Mouse (Mus musculus): Measurements from ENCODE around the gene Cbarp. TPM values are rescaled to one million over a fixed set of nuclear protein-coding genes. Genes with fewer than 3 reads are reported as not detected.

Gene Cbarp
- polyA plus RNA-seq, 1 experiment from 2014 or later, result 0.65 TPM

DNA sequence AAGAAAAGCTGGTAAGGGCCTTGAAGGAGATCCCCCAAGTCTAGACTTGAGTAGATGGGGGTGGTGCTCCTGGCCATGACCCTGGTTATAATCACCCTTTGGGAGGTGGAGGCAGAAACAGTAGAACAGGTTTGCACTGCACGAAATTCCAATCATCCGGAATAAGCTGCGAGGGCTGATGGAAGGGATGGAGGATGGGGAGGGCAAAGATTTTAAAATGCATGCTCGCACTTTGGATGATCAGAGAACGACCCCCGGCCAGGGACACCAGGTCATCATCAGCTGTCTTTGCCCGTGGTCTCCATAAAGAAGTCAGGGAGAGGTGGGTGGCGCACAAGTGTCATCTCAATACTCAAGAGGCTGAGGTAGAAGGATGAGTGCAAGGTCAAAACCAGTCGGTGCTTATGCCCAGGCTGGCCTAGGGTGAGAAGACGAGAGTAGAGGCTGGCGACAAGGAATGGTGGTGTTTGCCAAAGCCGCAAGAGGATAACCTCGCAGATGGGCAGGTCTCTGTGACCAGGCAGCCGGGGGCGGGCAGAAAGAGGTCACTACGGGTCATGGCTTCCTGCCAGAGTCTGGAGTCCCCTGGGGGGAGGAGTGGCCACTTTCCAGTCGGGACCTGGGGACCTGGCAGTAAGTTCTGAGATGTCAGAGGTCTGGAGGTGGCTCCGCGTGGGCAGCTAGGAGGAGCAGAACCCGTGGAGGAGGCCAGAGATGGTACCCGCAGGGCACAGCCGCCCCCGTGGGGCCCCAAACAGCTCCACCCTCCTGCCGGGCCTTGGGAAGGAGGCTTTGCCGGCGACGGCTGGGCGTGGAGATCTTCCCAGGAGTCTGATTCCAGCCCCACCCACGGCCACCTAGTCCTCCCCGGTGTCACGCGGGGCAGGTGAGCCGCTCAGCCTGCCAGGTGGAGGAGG, 20.1 kb upstream of the Cbarp start:
- Histone ChIP-seq H3K36me3 (ENCODE audit: control insufficient read depth, insufficient read depth) (peaks cover 19% of the 10 kb centered on the region), H3K4me1 (ENCODE audit: control insufficient read depth, low read depth, low read length) (peaks cover 92% of the 10 kb centered on the region), H3K9ac (ENCODE audit: low read depth, low read length) (peak overlapping the region; percentile 64), H3K4me3 (ENCODE audit: low read depth, low read length) (peak overlapping the region; percentile 68), H3K27me3 (ENCODE audit: control insufficient read depth, insufficient read depth, low read depth, low read length) (no peaks in the 10 kb centered on the region), H3K4me2 (ENCODE audit: low read depth, low read length) (peak overlapping the region; percentile 89), H3K27ac (ENCODE audit: low read length) (peak overlapping the region; percentile 90), H3K9me3 (replicated peaks; ENCODE audit: control insufficient read depth, low read length) (no peaks in the 10 kb centered on the region)
- WGBS (ENCODE audit: insufficient replicate concordance), result 2% methylated on average over 33 of the region's 33 CpGs
- ATAC-seq (ENCODE audit: low read depth), result peak; percentile 37

DNA sequence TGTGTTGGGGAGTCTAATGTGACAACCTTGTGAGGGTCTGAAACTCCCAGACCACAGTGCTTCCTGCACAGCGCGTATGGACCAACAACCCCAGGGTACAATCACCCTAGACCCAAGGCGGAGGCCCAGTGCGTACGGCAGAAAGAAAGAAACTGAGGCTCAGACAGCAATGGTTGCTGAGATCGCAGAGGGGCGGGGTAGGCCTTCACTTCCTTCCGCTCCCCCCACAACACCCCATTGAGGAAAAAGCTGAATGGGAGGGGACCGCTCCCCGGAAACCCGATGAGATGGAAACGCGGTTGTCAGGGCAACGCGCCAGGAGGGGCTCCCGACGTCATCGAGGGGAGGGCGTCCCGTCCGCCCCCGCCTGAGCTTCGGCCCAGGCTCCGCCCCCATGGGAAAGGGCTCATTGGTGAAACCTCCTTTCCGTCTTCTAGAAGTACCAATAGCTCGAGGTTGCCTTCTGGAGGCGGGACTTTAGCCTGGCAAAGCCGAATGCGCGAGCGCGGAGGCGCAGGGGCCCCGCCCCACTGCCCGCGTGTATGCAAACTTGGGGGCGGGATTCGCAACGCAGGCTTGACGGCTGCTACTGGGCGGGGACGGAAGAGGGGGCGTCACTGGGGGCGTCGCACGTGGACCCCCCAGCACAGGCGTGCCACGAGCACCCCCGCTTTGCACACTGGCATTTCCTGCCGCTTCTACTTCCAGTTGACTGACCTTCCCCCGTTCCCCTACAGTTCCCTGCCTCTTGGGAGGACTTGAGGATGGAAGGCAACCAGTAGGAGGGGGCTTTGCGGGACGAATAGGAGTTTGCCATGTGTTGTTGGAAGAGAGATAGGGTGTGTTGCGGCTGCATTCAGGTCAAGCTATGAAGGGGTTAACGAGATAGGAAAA, 19.2 kb upstream of the Cbarp start:
- peaks cover 28% of the 10 kb centered on the region for H3K36me3 ChIP-seq (ENCODE audit: control insufficient read depth, insufficient read depth)
- H3K4me1 ChIP-seq (ENCODE audit: control insufficient read depth, low read depth, low read length), result peaks cover 92% of the 10 kb centered on the region
- H3K4me3 ChIP-seq (ENCODE audit: low read depth, low read length), result peak overlapping the region; percentile 68
- H3K27me3 ChIP-seq (ENCODE audit: control insufficient read depth, insufficient read depth, low read depth, low read length), result no peaks in the 10 kb centered on the region
- ATAC-seq (ENCODE audit: low read depth), result peak; percentile 81
- under 1% methylated on average over 55 of the region's 55 CpGs for WGBS (ENCODE audit: insufficient replicate concordance)
- H3K4me2 ChIP-seq (ENCODE audit: low read depth, low read length), result peak overlapping the region; percentile 89
- no peaks in the 10 kb centered on the region for H3K9me3 ChIP-seq (replicated peaks; ENCODE audit: control insufficient read depth, low read length)
- H3K27ac ChIP-seq (ENCODE audit: low read length), result peak overlapping the region; percentile 90
- peak overlapping the region; percentile 64 for H3K9ac ChIP-seq (ENCODE audit: low read depth, low read length)

DNA sequence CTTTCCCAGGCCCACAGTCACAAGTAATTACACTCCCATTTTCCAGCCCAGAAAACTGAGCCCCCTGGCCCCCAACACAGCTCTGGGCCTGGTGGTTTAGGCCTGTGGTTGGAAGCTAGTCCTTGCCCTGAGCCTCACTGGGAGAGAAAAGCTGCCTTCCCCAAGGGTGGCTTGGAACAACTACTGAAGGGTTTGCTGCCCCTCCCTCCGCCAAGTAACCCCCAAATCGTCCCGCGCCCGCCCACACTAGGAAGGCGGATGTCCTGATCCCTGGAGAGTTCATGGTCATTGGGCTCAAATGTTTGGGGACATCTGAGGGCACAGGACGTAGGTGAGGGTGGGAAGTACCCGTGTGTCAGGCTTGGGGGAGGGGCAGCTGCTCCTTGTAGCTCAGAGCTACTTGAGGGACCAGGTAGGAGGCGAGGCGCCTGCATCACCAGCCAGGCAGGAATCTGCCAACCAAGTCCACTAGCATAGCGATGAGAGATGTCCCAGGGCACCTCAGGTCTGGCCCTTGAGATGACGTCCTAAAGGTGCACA, 18.5 kb upstream of the Cbarp start:
- H3K9me3 ChIP-seq (replicated peaks; ENCODE audit: control insufficient read depth, low read length), result no peaks in the 10 kb centered on the region
- peaks cover 91% of the 10 kb centered on the region for H3K4me1 ChIP-seq (ENCODE audit: control insufficient read depth, low read depth, low read length)
- peak overlapping the region; percentile 47 for H3K9ac ChIP-seq (ENCODE audit: low read depth, low read length)
- no peak for ATAC-seq (ENCODE audit: low read depth)
- H3K27me3 ChIP-seq (ENCODE audit: control insufficient read depth, insufficient read depth, low read depth, low read length), result no peaks in the 10 kb centered on the region
- peak overlapping the region; percentile 68 for H3K4me3 ChIP-seq (ENCODE audit: low read depth, low read length)
- WGBS (ENCODE audit: insufficient replicate concordance), result 16% methylated on average over 12 of the region's 12 CpGs
- H3K4me2 ChIP-seq (ENCODE audit: low read depth, low read length), result peak overlapping the region; percentile 89
- peaks cover 34% of the 10 kb centered on the region for H3K36me3 ChIP-seq (ENCODE audit: control insufficient read depth, insufficient read depth)
- H3K27ac ChIP-seq (ENCODE audit: low read length), result peak overlapping the region; percentile 79

DNA sequence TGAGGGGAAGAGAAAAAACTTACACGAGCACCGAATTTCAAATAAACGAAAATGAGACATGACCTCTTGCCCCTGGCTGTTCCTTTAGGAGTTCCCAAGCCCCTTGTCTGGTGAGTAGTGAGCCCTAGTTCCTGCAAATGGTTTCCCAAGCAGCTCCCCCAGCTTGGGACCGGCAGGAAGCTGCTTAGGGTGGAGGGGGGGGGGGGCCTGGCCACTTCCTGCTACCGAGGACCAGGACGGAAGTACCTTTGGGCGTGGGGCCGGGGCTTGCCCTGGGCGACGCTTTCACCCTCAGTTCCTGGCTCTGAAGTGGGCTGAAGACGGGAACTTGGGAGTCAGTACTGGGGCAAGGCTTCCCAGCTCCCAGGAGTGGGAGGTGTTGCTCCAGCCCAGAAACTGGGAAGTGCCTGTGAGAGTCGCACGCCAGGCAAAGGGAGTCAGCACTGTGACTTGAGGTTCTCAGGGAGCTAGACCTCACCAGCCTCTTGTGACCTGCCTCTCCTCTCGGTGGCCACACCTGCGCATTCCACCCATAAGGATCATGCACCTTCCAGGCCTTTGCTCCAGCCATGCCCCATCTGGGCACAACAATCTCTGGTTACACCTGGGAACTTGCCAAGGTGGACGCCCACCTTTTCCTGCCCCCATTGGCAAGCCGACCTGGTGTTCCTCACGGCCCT, 17.8 kb upstream of the Cbarp start:
- Histone ChIP-seq H3K9ac (ENCODE audit: low read depth, low read length) (peak overlapping the region; percentile 47), H3K27ac (ENCODE audit: low read length) (peak overlapping the region; percentile 79), H3K4me2 (ENCODE audit: low read depth, low read length) (peak overlapping the region; percentile 89), H3K36me3 (ENCODE audit: control insufficient read depth, insufficient read depth) (peaks cover 41% of the 10 kb centered on the region), H3K4me1 (ENCODE audit: control insufficient read depth, low read depth, low read length) (peaks cover 92% of the 10 kb centered on the region), H3K27me3 (ENCODE audit: control insufficient read depth, insufficient read depth, low read depth, low read length) (no peaks in the 10 kb centered on the region), H3K9me3 (replicated peaks; ENCODE audit: control insufficient read depth, low read length) (no peaks in the 10 kb centered on the region), H3K4me3 (ENCODE audit: low read depth, low read length) (peak overlapping the region; percentile 10; the same call in 1 of the 2 replicates)
- 10% methylated on average over 18 of the region's 18 CpGs for WGBS (ENCODE audit: insufficient replicate concordance)
- ATAC-seq (ENCODE audit: low read depth), result no peak

DNA sequence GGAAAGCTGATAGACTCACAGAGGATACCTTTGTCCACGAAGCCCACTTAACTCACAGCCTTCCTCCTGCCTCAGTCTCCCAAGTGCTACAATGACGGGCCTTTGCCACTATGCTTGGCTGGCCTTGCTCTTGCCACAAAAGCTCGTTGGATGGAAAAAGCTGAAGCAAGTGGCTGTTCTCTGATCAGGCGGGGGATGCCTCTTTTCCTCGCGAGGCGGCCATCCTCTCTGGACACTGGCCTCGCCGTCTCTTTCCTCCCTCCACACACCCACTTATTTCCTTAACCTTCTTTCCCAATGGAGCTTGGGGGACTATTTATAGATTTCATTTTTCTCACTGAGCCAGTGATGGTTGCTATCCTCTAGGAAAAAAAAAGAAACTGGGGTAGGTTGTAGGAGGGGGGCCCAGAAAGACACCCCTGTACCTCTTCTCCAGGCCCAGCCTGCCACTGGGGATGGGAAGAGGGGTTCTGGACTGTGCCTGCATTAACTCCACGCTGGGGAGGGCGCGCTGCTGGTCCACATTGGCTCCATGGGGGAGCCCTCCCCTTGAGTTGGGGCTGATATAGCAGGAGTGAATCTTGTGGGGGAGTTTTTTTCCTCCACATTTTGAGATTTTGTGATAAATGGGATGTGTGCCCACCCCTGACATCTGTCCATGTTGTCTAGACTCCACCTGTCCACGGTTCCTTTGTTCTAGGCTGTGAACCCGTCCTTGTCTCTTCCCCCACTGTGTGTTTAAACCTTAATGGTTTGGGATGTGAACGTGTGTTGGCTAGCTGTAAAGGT, 16.7 kb upstream of the Cbarp start:
- H3K36me3 ChIP-seq (ENCODE audit: control insufficient read depth, insufficient read depth), result peaks cover 43% of the 10 kb centered on the region
- H3K4me1 ChIP-seq (ENCODE audit: control insufficient read depth, low read depth, low read length), result peaks cover 93% of the 10 kb centered on the region
- no peak overlapping the region for H3K4me3 ChIP-seq (ENCODE audit: low read depth, low read length)
- H3K9me3 ChIP-seq (replicated peaks; ENCODE audit: control insufficient read depth, low read length), result no peaks in the 10 kb centered on the region
- H3K4me2 ChIP-seq (ENCODE audit: low read depth, low read length), result no peak overlapping the region
- H3K9ac ChIP-seq (ENCODE audit: low read depth, low read length), result no peak overlapping the region
- H3K27ac ChIP-seq (ENCODE audit: low read length), result no peak overlapping the region
- WGBS (ENCODE audit: insufficient replicate concordance), result 73% methylated on average over 15 of the region's 15 CpGs
- ATAC-seq (ENCODE audit: low read depth), result no peak
- no peaks in the 10 kb centered on the region for H3K27me3 ChIP-seq (ENCODE audit: control insufficient read depth, insufficient read depth, low read depth, low read length)

DNA sequence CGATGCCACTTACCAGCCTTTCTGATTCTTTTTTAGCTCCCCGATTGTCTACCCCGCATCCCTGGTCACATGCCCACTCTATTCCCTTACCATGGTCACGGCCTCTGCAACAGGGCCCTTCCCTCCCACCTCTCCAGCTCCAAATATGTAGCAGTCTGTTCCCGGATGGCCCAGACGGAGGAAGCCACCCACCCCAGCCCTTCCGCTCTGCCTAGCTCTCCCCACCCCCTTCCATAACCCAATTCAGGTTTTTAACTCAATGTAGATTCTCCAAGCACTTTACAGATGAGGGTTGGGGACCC, 16.1 kb upstream of the Cbarp start:
- no peak overlapping the region for H3K4me3 ChIP-seq (ENCODE audit: low read depth, low read length)
- no peak overlapping the region for H3K9ac ChIP-seq (ENCODE audit: low read depth, low read length)
- H3K27me3 ChIP-seq (ENCODE audit: control insufficient read depth, insufficient read depth, low read depth, low read length), result no peaks in the 10 kb centered on the region
- 86% methylated on average over 7 of the region's 7 CpGs for WGBS (ENCODE audit: insufficient replicate concordance)
- no peak overlapping the region for H3K27ac ChIP-seq (ENCODE audit: low read length)
- peaks cover 47% of the 10 kb centered on the region for H3K36me3 ChIP-seq (ENCODE audit: control insufficient read depth, insufficient read depth)
- no peak overlapping the region for H3K4me2 ChIP-seq (ENCODE audit: low read depth, low read length)
- no peaks in the 10 kb centered on the region for H3K9me3 ChIP-seq (replicated peaks; ENCODE audit: control insufficient read depth, low read length)
- no peak for ATAC-seq (ENCODE audit: low read depth)
- peaks cover 93% of the 10 kb centered on the region for H3K4me1 ChIP-seq (ENCODE audit: control insufficient read depth, low read depth, low read length)

DNA sequence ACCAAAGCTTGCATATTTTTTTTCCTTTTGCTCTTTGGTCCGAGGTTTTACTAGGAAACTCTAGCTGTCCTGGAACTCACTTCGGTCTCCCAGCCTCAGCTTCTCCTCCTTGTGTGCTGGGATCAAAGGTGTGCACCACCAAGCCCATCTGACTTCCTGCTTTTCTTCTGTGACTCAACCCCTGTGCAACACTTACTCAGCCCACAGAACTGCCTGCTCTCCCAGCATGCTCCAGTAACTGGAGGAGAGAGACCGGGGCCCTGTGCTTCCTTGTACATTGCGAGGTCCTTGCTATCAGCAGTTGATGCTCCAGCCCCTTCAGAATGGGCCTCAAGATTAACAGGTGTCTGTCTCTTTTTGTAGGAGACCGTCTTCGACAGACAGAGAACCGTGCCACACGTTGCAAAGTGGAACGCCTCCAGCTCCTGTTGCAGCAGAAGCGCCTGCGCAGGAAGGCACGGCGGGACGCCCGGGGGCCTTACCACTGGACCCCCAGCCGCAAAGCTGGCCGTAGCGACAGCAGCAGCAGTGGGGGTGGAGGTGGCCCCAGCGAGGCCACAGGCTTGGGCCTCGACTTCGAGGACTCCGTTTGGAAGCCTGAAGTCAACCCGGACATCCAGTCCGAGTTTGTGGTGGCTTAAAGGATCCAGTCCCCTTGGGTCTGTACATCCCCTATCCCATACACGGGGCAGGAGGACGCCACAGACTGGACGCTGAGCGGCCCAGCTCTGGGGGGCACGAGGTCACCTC, 15.5 kb upstream of the Cbarp start:
- ATAC-seq (ENCODE audit: low read depth), result no peak
- no peak overlapping the region for H3K4me3 ChIP-seq (ENCODE audit: low read depth, low read length)
- no peak overlapping the region for H3K9ac ChIP-seq (ENCODE audit: low read depth, low read length)

More for the DNA sequence above, 15.5 kb upstream of the Cbarp start:
- Histone ChIP-seq H3K27me3 (ENCODE audit: control insufficient read depth, insufficient read depth, low read depth, low read length) (no peaks in the 10 kb centered on the region), H3K4me2 (ENCODE audit: low read depth, low read length) (no peak overlapping the region), H3K9me3 (replicated peaks; ENCODE audit: control insufficient read depth, low read length) (no peaks in the 10 kb centered on the region), H3K36me3 (ENCODE audit: control insufficient read depth, insufficient read depth) (peaks cover 51% of the 10 kb centered on the region), H3K4me1 (ENCODE audit: control insufficient read depth, low read depth, low read length) (peaks cover 93% of the 10 kb centered on the region), H3K27ac (ENCODE audit: low read length) (0 out of 2 replicates have a peak overlapping the region, but pooled peaks have one; percentile 10)
- 78% methylated on average over 29 of the region's 29 CpGs for WGBS (ENCODE audit: insufficient replicate concordance)

All from liver, embryonic 16.5 days (tissue).